Mouse (Mus musculus): ENCODE data around the gene Nipsnap3b. TPM values are rescaled to one million over a fixed set of nuclear protein-coding genes. Genes with fewer than 3 reads are reported as not detected.
A peak's percentile ranks its signal among the peaks of the same experiment; 100 is the strongest.

Gene Nipsnap3b
- total RNA-seq (2021) = 1 to 10 TPM; 1.7 to 2.3 TPM
- long read RNA-seq, experiment 1, partial matches to known transcripts = 1 of 4 reads
- long read RNA-seq, experiment 1, other reads (novel, unspliced or antisense) = 1 of 4 reads
- long read RNA-seq, experiment 2, partial matches to known transcripts = 0 of 5 reads
- long read RNA-seq, experiment 2, other reads (novel, unspliced or antisense) = 1 of 5 reads

DNA sequence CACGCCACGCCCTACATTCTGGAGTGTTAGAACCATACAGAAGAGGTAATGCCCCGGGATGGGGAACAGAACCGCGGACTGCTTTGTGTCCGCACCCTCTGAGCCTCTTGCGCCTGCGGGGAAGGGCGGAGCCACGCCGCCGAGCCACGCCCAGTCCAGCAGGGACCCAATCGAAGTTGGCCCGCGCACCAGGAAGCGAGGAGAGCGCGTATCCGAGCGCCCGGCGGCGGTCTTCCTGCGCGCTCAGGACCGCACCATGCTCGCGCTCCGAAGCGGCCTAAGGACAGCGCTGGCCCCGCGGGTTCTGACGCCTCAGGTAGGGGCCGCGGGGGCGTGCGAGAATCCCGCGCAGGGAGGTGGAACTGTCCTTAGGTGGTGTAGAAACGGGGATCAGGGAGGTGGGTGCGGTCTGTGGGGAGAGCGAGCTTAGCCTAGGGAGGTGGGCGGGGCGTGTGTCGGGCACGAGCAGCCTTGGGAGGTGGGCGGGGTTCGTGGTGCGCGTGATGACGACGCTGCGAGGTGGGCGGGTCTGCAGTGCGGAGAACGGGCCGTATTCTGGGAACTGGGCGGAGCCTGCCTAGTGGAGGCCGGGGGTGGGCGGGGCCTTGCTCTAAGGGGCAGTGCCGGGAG is at the start of gene Nipsnap3b:
Gene Nipsnap3b, plus strand, starts transcription at position 149 of the 630 bp plus-strand sequence.
- DNase-seq (ENCODE audit: low spot score) = peak; percentile 96

GRCm38 (mm10) chr4:52964247-52964646 is 47.4 kb upstream of the Nipsnap3b start, which contains the start of gene Olfr270:
TSS of gene Olfr270 (plus strand) at chr4:52964547.
- DNase-seq (ENCODE audit: low spot score) = no peak

- DNase-seq (ENCODE audit: low spot score) = no peak
Measured at GRCm38 (mm10) chr4:52985216-52985615, 26.5 kb upstream of the Nipsnap3b start.

DNA sequence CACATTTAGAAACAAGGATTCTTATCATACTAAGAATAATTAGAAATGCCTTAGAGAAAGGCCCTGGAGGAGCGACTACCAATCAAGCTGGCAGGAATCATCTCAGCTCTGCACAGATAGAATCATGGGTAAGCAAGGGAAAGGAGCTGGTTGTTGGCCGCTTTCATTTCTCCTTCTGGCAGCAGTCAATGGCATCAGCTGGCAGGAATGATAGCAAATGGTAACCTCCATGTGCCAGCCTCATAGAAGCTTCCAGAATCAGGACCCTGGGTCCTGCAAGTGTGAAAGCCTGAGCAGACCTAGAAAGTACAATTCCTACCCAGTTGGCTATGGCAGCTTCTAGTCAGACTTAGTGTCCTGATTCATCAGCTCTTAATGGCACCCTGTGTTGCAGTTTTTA is 25.4 kb upstream of the Nipsnap3b start:
- no peak for DNase-seq (ENCODE audit: low spot score)

DNA sequence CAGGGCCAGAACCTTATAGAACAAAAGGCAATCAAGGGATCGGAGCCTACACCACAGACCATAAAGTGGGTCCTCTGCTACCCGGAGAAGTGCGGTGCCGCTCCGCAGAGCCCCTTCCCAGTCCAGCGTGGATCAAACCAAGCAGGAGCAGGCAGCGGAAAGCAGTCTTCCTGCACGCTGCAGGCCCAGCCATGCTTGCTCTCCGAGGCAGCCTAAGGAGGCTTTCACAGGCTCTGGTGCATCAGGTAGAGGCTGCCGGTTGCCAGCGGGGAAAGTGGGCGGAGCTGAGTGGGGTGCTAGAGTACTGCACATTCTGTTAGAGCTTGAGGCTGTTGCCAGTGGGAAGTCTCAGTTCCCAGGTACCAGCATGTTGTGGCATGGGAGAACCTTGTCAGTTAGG is 22.4 kb upstream of the Nipsnap3b start, which contains the start of gene Nipsnap3a:
Gene Nipsnap3a, plus strand, starts transcription at position 25 of the 400 bp plus-strand sequence.
- DNase-seq (ENCODE audit: low spot score) = no peak

- peak; percentile 19 for DNase-seq (ENCODE audit: low spot score)
Measured at GRCm38 (mm10) chr4:52999449-52999848, 12.2 kb upstream of the Nipsnap3b start.

DNA sequence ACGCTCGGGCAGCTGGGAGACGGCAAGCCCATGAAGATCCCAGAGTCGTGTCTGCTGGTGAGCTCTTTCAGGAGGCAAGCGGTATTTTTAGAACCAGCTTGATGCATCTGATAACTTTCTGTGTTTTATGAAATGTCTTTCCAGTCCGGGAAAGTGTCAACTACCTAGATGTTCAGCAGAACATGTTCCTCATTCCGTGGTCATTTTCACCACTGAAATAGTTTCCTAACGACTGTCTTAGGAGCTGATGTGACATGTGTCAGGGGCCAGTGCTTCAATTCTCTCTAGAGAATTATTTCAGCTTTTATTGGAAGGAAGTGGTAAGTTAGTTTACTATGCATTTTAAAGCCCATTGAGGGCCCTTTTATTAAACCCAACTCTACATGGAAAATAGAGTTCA is 11.5 kb upstream of the Nipsnap3b start:
- no peak for DNase-seq (ENCODE audit: low spot score)

DNA sequence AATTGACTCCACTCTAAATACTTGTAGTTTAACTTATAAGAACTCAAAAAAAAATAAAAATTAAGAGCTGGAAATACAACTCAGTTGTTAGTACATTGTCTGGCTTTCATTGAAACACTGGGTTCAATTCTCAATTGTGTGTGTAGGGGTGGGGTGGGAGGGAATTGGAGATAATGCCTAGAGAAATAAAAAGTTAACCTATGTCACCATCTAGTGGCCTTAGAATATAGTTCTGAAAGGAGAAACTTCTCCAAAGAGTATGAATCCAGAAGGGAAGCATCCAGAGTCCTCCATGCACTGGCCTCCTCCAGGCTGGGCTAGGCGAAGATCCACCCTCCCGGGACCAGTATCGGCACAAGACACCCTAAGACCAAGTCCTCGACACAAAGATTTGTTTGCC is 2.5 kb upstream of the Nipsnap3b start:
- no peak for DNase-seq (ENCODE audit: low spot score)

DNA sequence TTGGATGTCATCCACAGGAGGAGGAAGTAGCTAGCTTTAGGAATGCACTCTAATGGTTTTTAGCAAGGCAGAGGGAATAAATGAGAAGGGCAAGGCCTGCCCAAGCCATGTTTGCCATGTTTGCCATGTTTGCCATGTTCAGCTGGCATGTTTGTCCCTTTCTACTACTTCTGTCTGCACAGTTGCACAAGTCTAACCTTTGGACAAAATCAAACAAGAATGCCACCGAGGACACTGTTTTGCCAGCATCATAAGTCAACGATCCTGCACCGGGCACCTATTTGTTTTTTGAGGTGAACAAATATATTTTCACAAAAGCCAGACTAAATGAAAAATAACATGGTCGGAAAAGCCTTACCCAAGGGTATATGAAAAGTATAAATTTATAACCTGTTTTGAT is 1.8 kb upstream of the Nipsnap3b start:
- no peak for DNase-seq (ENCODE audit: low spot score)

- DNase-seq (ENCODE audit: low spot score) = no peak
Measured at GRCm38 (mm10) chr4:53014421-53014820, 2.7 kb downstream of the Nipsnap3b start.

DNA sequence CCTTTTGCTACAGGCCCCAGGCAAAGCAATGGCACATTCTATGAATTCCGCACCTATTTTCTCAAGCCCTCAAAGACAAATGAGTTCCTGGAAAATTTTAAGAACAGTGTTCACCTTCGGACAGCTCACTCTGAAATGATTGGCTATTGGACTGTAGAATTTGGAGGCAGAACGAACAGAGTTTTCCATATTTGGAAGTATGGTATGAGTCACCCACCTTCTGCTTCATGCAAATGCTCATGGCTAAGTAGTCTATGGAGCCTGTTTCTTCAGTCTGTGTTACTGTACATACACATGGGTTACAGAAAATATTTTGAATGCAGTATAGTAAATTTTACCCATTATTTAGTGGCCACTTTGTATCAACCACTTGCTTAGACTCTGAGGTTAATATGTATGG is 3.3 kb downstream of the Nipsnap3b start:
- no peak for DNase-seq (ENCODE audit: low spot score)

DNA sequence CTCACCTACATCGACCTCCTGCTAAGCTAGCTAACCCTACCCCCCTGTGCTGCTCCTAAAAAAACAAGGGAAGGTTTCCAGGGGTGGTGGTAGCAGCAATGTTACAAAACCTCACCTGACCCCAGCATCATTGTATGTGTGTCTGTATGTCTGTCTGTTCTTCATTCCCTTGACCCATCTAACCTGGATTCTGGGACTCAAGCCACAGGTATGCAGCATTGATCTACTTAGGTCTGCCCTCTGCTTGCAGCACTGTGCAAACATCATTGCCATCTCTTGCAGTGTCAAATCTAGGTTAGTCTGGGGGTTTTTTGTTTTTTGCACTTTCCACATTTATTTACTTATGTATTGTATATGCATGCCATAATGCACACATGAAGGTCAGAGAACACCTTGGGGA is 6.7 kb downstream of the Nipsnap3b start:
- no peak for DNase-seq (ENCODE audit: low spot score)

- DNase-seq (ENCODE audit: low spot score) = no peak
Measured at GRCm38 (mm10) chr4:53023189-53023925, 11.7 kb downstream of the Nipsnap3b start.

GRCm38 (mm10) chr4:53024397-53024796 is 12.7 kb downstream of the Nipsnap3b start:
- no peak for DNase-seq (ENCODE audit: low spot score)

- DNase-seq (ENCODE audit: low spot score) = no peak
Measured at GRCm38 (mm10) chr4:53027811-53028210, 16.1 kb downstream of the Nipsnap3b start.

- DNase-seq (ENCODE audit: low spot score) = no peak
Measured at GRCm38 (mm10) chr4:53030326-53030948, 18.8 kb downstream of the Nipsnap3b start.

GRCm38 (mm10) chr4:53043819-53044218 is 32.1 kb downstream of the Nipsnap3b start:
- no peak for DNase-seq (ENCODE audit: low spot score)

DNA sequence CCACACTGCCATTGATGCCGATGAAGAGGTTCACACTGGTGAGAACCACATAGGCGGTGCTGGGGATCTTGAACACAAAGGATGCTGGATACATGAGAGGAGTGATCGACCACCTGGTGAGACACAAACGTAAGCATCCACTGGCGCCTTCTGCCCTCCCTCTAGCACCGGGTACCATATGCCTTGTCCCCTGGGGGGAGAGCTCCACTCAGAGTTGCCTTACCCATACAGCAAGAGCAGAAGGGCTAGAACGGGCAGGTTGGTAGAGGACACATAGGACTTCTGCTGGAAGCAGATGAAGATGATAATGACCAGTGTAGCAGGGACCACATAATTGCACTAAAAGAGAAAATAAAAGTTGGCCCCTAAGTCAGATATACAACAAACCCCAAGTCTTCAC is 34.1 kb downstream of the Nipsnap3b start:
- no peak for DNase-seq (ENCODE audit: low spot score)

GRCm38 (mm10) chr4:53046238-53047022 is 34.8 kb downstream of the Nipsnap3b start:
- DNase-seq (ENCODE audit: low spot score) = no peak

DNA sequence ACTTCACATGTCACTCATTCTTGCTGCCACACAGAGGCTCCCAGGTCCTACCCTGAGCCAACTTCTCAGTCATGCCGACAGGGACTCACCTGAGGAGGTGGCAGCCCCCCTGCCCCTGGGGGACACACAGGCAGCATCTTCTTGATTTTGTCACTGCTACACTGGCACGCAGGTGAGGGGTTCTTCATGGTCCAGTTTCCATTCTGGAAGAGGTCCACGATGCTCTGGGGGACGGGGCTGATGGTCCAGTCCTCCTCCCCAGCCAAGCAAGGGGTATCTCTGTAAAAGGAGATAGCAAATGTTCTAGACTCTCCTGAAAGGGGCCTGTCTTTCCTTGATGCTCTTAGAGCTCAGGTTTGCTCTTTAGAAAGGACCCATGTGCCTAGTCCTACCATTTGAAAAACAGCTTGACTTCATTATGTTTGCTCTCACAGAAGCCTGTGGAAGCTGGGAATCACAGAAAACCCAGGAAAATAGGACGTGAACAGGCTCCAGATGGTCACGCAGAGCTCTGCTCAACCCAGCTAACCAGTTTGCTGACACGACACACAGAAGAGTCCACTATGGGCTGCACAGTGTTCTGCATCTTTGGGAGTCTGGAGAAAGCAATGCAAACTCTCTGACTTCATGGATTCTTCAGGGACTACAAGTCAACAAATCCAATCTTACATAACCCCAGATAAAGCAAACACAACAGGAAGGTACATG is 50.8 kb downstream of the Nipsnap3b start:
- DNase-seq (ENCODE audit: low spot score) = no peak

Data from gastrocnemius, adult 18-20 months (tissue).